Mouse (Mus musculus): ENCODE results near the gene 1110012L19Rik.
A peak's percentile ranks its signal among the peaks of the same experiment; 100 is the strongest.
"Not testable (repeated sequence)": the region's sequence is repeated elsewhere in the genome, so short reads cannot be mapped to it uniquely, and the experiment has no call there.

1110012L19Rik gene

GRCm38 (mm10) chrX:70385276-70385961, at the start of gene 1110012L19Rik:
TSS of gene 1110012L19Rik (plus strand) at chrX:70385877.
- peak; percentile 53 for DNase-seq (ENCODE audit: low spot score)

DNA sequence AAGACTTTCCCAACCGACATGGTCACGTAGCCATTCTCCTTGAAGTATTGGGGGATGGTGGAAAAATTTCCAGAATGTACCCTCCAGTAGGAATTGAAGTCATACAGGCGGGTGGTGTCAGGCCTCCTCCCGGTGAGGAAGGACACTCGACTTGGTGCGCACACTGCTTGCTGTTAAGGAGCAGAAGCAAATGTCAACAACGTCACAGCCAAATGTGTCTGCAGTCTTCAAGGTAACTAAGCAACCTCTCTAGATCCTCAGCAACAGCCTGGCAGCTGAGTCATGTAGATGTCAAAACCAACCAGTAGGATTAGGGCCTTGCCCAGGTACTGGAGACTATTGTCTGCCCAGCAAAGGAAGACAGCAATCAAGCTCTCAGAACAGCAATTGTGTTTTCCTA, 22.7 kb upstream of the 1110012L19Rik start:
- no peak for DNase-seq (ENCODE audit: low spot score)

- DNase-seq (ENCODE audit: low spot score), result no peak
Measured at GRCm38 (mm10) chrX:70363446-70363845, 22.2 kb upstream of the 1110012L19Rik start.

GRCm38 (mm10) chrX:70364202-70364601, 21.5 kb upstream of the 1110012L19Rik start:
- no peak for DNase-seq (ENCODE audit: low spot score)

DNA sequence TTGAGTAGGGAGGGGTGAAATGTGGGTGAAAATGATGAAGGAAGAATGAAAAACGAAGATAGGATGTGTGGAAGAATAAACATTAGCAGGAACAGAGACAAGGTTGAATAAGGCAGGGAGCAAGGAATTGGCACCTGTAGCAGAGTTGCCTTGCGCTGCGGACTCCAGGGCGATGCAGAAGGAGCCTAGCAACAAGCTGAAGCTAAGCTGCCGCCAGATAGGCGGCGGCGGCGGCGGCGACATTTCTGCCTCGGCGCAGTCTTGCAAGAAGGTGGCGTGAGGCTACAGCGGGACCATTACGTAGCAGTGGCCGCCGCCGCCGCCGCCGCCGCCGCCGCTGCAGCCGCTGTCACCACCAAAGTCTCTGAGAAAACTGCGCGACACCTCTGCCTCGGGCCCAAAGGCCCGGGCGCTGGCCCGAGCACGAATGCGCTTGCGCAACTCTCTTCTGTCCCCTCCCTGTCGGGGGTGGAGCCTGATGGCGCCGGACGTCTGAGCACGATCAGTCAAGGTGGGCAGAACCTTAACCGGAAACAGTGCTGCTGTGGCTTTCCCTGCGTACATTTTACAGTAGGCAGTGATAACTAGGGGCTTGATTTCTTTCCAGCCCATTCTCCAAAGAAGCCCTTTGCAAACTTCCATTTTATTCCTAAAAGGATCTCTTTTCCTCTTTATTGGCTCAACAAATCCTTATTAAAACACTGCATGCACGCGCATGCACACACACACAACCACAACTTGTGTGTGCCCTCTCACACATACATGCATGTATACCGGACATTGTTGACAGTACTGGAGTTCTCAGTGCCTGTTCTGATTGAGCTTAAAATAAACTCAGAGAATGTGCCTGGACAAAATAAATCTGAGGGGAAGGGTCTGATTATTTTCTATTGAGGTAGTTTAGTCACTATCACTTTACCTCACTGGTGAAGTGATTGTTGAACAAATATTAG, 20.7 kb upstream of the 1110012L19Rik start, which contains the start of gene Ids:
Ids (minus strand) TSS at position 424 of the 953 bp plus-strand sequence.
- peak; percentile 80 for DNase-seq (ENCODE audit: low spot score)

GRCm38 (mm10) chrX:70369758-70370157, 15.9 kb upstream of the 1110012L19Rik start:
- not testable (repeated sequence) for DNase-seq (ENCODE audit: low spot score)

GRCm38 (mm10) chrX:70374469-70375110, 11.1 kb upstream of the 1110012L19Rik start:
- DNase-seq (ENCODE audit: low spot score), result not testable (repeated sequence)

GRCm38 (mm10) chrX:70384917-70385275, 781 bp upstream of the 1110012L19Rik start:
- DNase-seq (ENCODE audit: low spot score), result no peak

DNA sequence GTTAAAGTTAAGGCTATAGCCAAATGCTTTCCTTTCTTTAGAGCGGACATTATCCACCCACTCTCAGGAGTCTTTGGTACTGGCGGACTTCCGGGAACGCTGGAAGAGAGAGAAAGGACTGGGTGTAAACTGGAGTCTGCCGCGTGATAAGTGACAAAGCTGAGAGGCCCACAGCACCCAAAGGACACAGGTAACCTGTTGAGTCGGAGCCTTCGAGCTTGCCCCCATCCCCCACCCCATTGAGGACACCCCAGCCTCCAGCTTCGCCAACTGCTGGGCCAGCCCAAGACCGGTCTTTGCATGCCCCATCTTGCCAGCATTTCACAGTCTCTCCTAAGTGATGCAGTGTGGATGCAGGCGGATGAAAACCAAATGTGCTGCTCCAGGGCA, 280 bp downstream of the 1110012L19Rik start:
- no peak for DNase-seq (ENCODE audit: low spot score)

GRCm38 (mm10) chrX:70392636-70393035, 7.0 kb downstream of the 1110012L19Rik start:
- DNase-seq (ENCODE audit: low spot score), result not testable (repeated sequence)

- not testable (repeated sequence) for DNase-seq (ENCODE audit: low spot score)
Measured at GRCm38 (mm10) chrX:70425473-70425872, 39.8 kb downstream of the 1110012L19Rik start.

Data from ovary, adult 18-20 months (tissue).